Mouse (Mus musculus) Muller cell, postnatal 12 days (primary cell): Measurements from ENCODE around the gene Gorasp2.
A peak's percentile ranks its signal among the peaks of the same experiment; 100 is the strongest.

Experiments used
- DNase-seq: peaks from one replicate; pipeline ENCODE4 v3.0.0-alpha.2; 2015; ENCODE audit errors: inconsistent ontology term

The Gorasp2 gene

DNA sequence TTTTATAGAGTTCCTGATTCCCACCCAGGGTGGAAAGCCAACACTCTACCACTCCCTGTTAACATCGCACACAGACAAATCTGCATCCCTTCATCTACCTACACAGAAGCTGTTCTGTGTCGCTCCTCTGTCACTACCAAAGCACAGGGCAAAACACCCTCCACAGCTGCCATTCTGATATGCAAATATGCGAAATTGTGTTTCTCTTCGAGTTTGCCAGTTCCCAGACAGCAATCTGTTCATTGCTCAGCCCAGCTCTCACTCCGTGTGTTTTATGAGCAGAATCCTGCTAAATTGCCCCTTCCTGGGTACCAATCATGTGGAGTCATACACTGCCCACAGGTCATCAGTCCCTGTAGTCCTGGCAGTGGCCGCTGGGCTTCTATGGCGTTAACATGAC, 4.3 kb upstream of the Gorasp2 start:
- no peak for DNase-seq

DNA sequence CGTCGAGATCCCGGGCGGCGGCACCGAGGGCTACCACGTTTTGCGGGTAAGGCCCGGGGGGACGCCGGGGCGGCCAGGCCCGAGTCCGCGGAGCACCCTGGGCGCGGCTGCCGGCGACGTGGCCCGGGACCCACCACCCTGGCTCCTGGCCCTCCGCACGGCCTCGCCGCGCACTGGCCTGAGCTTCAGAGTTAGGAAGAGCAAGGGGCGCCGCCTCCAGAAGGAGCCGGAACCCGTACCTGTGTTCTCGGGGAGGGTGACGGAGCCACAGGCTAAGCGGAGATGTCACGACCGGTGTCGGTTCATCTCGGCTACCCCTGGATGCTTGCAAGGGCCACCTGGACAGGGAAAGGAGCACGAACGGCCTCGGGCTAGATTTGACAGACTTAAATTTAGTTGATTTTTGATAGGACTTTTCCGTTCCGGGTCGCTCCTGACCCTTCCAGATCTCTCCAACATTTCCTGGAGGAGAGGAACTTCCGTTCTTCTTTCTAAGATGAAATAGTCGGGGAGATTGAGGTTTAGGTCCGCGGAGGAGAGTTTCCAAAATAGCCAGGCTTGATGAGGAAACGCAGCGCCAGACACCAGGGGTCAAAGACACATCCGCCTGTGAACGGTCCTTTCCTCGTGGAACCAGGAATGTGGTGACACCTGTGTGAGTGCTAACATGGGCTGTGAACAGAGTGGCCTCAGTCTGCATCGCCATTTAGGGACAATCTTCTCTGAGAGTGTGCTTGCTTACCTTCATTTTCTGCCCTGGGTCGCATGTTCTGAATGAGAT, 529 bp downstream of the Gorasp2 start, which contains the start of gene Gm26558:
Gm26558 (minus strand) TSS at position 394 of the 781 bp plus-strand sequence.
- no peak for DNase-seq

DNA sequence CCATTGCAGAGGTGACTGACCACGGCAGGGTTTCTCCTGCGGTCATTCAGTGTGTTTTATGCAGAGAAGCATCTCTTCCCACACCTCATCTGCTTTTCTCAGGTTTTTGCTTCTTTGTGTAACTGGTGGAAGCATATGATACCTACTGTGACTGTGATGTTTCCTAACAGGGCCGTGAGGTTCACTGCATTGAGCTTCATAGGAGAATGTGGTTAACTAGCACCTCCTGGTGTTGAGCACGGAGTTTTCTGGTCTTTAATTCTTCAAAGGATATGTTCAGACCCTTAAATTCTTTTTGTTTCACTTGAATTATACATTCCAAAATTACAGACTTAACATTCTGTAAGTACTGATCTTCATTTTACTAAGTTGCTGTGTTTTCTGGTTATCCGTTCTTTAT, 2.4 kb downstream of the Gorasp2 start:
- DNase-seq, result no peak

DNA sequence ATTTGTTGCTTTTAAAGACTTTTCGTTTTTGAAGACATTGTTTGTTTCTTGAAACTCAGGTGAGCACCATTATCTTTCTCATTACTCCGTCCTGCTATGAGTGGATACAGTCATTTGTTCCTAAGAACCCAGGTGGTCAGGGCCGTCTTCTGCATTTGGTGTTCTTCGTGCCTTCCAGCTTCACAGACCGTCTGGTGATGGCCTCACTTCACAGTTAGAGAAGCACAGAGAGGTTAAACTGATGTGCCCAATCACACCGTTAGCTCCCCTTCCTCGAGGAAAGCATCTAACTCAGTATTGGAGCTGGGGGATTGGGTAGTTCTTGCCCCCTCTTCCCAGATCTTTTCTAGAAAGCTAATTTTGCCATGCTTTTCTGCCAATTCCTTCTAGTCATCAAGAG, 5.6 kb downstream of the Gorasp2 start:
- DNase-seq, result no peak

DNA sequence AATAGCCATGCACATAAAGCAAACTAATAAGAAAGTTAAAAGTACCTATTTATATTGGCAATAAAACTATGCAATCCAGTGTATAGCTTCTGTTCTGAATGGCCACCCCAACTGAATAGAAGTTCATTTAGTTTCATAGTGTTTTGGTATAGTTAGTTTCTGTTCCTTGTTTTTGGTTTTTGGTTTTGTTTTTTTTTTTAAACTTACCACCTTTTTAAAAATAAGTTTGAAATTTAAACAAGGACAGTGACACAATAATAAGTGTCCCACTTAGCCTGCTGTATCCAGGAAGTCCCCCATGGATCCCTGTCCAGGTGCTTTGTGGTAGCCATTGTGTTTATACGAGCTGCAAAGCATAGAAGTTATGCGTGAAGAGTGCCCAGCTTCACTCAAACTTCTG, 7.9 kb downstream of the Gorasp2 start:
- DNase-seq, result no peak

DNA sequence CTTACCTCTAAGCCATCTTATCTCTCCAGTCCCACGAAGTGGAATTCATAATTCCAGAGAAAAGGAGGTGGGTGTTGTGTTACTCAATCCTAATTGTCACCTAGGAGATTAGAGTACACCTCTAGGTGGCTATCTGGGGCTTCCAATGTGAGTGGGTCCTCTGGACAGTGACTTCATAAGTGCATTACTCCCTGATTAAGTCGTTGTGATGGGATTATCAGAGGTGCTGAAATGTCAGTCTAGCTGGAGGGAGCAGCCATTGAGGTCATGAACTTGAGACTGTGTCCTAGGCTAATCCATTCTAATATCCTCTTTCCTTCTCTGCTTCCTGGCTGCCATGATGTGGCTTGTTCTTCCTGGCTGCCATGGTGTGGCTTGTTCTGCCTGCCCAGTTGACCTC, 8.5 kb downstream of the Gorasp2 start:
- no peak for DNase-seq

DNA sequence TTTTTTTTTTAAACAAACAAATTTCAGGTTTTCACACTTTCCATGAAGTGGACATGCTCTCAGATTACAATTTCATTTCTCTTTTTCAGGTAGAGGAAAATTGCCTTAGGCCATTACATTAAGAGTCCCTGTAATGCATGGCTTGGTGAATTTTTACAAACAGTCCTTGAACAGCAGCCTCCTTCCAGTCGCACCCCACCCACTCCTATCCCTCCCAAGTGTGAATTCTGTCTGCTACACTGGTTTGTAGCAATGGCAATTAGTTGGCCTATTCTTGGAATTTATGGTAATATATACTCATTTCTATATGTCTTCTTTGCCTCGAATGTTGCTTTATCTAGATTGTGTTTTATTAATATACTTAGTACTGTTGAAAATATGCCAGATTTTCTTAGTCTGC, 11.1 kb downstream of the Gorasp2 start:
- DNase-seq, result no peak

DNA sequence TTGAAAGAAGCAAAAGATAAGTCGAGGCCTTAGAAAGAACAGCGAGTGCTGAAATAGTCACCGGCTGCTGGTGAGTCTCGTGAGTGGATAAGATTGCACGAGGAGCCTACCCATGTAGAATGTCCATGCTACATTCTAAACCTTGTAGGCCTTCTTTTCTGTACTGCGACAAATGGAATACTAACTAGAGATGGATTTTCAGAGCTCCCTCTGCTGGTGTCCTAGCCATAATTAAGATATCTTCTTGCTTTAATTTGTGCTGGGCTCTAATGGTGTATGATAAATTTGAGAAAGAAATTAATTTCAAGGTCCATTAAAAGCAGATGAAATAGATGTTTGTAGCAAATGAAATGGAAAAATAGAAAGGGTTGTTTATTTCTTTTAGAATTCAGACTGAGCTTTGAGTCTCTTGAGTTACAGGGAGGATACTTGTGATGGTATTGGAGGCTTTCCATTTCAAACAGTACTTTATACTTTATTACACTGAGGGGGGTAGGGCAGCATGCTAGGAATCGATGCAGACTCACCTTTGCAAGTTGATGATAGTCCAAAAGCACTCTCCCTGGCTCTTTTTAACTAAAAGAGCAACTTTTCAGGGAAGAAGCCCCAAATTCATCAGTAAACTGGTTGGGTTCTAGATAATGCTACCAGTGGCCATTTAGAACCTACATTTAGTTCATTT, 12.2 kb downstream of the Gorasp2 start:
- DNase-seq, result peak; percentile 5

DNA sequence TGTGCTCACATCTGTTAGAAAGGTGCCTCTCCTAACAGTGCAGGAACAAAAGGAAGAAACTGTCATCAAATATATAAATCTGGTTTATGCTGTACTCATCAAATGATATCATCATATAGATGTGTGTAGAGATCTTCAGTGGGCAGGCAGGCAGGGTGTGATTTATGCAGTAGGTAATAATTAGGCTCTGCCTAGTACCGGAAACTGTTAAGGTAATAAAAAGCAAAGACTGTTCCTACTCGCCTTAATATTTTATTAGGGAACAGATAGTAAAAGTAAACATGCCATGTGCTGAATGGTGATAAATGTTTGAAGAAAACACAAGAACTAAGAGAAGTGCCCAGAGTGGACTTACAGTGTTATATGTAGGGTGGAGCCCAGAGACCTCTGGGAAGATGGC, 20.9 kb downstream of the Gorasp2 start:
- no peak for DNase-seq

DNA sequence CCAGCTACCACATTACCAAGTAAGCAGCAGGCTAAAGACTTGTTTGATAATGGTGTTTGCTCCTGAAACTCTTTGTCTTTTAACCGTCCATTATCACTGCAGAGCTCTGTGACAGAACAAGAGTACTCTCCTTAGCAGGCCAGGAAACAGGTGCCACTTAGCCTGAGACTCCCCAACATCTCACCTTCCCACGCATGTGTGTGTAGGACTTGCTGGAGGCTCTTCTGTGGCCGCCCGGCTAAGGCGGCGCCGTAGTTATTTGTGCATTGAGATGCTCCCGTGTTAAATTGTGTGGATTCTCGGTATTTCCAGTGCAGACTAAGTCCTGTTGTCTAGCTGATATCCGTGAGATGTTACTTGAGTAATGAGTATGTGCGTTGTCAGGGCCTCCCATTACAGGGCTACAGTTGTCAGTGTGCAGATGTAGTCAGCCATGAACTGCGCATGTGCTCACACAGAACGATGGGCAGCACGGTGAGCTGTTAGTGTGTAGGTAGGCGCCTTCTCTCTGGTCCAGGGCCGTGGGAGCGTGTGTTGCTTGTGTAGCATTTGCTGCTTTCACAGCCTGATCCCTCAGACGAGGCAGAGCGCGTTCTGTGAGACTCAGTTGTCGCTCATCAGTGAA, 27.2 kb downstream of the Gorasp2 start:
- DNase-seq, result no peak

DNA sequence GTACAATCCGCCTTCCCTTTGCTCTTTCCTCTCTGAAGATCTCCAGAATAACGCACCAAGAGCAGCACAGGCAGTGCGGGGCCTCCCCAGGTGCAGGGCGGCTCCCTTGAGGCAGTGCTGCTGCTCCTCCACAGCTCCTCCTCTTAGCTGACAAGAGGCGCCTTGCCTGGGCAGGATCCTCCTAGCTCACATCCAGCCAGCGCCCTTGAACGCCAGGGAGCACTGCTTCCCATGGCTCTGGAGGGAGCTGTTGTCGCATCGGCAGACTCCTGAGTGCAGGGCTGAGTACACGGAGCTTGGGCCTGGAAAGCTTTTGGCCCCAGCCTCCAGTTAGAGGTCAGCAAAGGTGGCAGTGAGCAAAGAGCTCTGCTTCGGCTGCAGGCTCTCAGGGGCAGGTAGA, 28.8 kb downstream of the Gorasp2 start:
- no peak for DNase-seq

DNA sequence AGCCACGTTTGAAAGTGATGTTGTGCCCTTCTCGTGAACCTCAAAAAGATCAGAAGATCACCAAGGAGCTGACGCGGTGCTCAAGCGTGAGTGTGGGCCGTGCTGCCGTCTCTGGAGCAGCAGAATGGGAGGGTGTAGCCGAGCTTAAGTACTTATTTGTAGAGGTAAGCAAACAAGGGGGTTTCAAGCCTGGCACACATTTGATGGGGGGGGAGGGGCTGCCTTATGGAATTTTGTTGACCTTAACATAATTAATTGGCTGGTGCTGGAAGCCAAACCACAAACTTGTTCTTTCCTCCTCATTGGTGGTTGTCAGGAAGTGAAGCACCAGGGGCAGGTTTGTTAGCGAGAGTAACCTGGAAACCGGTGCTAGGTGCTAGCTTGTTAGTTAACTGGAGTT, 34.3 kb downstream of the Gorasp2 start:
- DNase-seq, result no peak

DNA sequence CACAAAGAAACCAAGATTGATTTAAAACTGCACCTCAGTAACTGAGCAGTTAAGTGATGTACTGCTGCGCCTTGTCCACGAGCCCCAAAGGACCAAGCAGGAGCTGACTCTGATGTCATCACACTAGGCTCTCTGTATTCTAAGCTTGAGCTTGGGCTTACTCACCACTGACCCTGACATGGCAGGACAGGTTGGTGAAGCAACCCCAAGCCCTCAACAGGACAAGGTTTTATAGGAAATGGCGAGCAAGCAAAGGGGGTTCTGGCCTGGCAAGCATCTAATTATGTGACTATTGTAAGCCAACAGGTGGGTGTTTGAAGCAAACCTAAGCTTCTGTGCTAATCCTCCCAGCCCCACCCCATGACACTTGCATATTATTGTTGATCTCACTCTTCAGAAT, 39.5 kb downstream of the Gorasp2 start:
- no peak for DNase-seq

DNA sequence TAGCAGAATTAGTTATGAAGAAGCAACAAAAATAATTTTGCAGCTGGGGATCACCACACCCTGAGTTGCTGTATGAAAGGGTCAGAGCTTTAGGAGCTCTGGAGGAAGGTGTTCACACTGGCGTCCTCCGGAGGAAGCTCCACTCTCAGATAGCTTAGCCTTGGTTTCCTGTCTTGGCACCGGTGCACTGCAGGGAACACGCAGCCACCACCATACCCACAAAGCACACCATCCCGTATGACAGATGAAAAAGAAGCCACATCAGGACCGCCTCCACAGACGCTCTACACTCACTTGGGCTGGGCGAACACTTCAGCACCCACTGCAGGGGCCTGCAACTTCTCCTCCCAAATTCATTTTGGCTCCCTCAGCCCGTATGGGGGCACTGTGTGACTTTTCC, 40.2 kb downstream of the Gorasp2 start:
- DNase-seq, result no peak

DNA sequence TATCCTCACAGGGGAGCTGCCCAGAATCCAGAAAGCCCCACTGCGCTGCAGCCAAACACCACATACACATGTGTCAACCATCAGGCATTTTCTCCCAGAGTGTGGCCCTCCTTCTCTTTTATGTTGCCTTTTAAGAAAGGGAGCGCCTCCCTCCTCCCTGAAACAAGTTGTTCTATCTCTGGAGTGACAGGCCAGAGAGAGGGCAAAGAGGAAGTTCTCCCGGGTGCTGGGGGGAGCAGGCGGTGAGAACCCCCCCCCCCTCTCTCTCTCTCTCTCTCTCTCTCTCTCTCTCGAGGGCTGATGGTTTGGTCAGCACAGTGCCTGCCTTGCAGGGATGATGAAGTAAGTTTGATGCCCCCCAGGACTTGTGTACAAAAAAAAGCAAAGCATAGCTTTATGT, 41.0 kb downstream of the Gorasp2 start:
- DNase-seq, result no peak

DNA sequence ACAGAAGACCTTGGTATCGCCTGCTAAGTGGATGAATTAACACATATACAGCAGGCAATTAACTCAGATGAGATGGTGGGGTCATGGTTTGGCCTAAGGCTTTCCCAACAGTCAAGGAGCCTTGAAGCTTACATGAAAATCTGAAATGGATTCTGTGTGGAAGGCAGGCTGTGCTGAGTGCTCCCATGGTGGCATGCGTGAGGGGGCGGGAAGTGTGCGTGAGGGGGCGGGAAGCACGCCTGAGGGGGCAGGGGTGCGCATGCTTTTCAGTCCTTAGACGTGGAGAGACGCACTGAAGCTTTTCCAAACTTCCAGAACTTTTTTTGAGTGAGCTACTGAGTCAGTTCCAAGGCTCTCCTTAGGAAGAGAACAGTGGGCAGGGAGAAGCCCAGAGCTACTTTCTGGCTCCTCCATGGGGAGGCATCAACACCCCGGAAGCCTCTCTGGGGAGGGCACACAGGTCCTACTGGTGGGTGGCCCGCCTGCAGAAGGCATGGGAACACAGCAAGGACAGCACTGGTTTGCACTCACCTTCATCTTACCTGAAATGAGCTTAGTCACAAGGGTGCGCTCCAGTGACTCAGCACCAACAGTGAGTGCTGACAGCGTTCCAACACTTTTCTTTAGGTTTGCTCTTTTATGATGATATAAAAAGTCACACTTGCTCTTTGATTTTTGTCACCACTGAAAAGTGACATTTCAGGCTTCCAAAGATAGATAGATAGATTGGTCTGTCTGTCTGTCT, 47.8 kb downstream of the Gorasp2 start:
- DNase-seq, result no peak

DNA sequence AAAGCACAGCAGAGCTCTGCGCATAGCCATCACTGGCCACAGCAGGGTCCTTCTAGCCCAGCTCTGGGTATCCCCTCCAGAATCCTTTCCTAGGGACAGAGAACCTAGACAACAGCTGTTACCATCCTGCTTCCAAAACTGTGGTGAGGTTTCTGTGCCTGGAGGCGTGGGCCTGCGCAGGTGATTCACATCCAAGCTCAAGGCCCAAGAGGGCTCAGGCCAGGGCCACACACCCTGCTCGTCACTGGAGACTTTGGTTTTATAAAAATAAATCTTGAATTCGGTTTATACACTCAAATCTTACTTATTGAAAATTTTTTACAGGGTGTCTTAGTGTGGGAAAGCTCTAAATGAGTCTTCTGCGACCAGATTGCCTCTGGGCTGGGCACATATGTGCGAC, 48.9 kb downstream of the Gorasp2 start:
- DNase-seq, result no peak

DNA sequence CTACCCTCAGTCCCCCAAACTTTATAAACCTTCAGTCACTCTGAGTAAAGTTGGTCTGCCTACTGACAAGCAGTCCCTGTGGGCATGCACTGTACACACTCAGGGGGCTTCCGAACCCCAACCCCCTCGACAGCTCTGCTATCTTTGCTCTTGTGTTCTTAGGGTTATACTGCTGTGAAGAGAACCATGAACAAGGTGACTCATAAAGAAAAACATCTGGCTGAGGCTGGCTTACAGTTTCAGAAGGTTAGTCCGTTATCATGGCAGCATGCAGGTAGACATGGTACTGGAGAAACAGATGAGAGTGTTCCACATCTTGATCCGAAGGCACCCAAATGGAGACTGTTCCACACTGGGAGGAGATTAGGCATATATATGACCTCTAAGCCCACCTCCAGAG, 49.5 kb downstream of the Gorasp2 start:
- no peak for DNase-seq

DNA sequence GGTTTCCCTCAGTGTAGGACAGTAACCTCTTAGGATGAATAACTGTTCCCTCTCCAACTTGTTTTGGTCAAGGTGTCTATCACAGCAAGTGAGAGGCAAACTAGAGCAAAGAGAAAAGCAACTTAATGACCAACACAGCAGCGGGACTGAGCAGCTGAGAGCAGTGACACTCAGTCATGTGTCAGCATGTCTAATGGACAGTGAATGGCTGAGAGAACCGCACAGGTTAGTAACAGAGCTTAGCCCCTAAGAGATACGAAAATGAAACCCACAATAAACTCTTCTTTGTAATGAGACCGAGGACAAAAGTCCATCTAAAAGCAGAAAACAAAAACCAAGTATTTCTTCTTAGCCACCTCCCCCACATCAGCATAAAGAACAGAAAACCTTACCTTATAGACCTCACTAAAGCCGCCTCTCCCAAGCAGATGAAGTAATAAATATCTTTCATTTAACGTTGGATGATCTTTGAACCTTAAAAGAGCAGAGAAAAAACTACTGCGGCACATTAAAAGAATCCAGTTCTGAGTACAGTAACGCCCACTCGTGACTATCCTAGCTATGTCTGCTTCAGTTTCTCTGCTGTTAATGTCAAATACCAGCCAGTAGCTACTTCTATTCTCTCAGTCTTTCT, 62.4 kb downstream of the Gorasp2 start:
- DNase-seq, result no peak

DNA sequence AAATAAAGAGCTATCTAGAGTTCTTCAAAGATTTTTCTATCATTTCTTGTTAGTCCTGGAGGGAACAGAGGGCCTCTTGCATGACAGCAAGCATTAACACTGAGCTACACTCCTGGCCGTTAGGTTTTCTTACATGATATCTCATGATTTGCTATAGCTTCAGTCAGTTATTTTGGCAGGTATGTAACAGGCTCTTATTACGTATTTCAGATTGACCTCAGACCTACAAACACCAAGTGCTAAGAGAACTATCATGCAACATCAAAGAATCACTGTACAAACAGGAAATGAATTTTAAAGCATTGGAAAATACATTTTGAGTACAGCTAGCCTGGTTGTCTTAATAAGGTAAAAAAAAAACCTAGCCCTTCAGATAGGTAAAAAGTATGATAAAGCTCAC, 65.7 kb downstream of the Gorasp2 start:
- DNase-seq, result no peak

DNA sequence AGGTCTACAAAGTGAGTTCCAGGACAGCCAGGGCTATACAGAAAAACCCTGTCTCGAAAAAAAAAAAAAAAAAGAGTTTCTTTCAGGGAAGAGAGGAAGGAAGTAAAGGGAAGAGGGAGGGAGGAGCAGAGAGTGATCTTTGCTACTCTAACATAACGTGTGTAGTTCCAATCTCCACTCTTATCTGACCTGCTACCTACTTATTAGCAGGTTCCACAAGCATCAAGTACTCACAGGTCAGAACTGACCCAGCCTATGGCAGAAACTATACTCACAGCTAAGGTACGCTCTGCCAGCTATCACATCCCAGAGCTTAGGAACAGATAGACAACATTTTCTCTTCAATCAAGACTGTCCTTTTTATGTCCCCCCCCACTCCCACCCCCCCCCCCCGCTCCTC, 74.2 kb downstream of the Gorasp2 start:
- no peak for DNase-seq

DNA sequence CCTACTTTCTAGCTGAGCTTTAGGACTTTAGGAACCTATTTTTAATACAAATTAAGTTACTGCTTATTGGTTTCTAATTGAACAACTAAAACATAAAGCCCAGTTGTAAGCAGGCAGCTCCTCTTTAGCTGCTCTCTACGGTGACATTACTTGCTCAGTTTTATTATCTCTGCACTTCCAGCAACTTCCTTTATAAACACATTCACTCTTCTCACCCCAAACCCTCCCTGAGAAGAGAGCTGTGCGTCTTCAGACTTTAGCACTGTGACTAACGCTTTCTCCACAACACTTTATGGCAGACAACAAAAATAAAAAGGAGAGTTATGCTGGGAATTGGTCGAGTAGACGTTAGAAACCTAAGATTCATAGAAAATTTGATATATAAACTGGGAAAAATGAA, 74.6 kb downstream of the Gorasp2 start:
- no peak for DNase-seq
